Mouse (Mus musculus) heart, postnatal 25 days (tissue): Measurements from ENCODE around the gene Olfr837. TPM values are rescaled to one million over a fixed set of nuclear protein-coding genes. Genes with fewer than 3 reads are reported as not detected.
"Not testable (repeated sequence)": the region's sequence is repeated elsewhere in the genome, so short reads cannot be mapped to it uniquely, and the experiment has no call there.

Experiments used
- DNase-seq: peaks from one replicate; pipeline ENCODE4 v3.0.0; 2022; ENCODE audit warnings: low spot score
- intact Hi-C: fragments of 180-260 bp; cut with DNase I; formaldehyde crosslinking; loops from one replicate; pipeline ENCODE4 v1.15.1; 2025
- total RNA-seq, 2 experiments: library from RNA; stranded (reverse); gene quantifications; 2 replicates each; pipeline ENCODE4 v1.2.3; 2021

The Olfr837 gene
- not detected for total RNA-seq

DNA sequence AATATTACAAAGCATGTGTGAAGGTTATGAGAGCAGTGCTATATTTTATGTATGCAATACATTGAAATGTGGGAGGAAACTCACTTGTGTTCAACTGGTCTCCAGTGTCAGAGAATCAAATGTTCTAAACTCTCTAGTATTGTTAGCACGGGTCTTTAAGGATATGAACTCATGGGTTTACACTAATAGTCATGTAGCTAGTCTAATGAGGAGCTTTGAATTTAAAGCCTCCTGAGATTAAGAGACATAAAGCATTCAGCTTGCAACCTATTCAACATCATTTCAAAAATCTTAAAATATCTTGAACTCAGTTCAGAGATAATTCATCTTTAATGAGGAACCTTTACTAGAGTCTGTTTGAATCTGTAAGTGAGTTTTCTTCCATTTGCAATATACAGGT lies at the start of gene Olfr837:
Gene Olfr837 (plus strand): TSS at position 301 of the 400 bp plus-strand sequence.
- DNase-seq: no peak
- intact Hi-C loops: no loop called here

DNA sequence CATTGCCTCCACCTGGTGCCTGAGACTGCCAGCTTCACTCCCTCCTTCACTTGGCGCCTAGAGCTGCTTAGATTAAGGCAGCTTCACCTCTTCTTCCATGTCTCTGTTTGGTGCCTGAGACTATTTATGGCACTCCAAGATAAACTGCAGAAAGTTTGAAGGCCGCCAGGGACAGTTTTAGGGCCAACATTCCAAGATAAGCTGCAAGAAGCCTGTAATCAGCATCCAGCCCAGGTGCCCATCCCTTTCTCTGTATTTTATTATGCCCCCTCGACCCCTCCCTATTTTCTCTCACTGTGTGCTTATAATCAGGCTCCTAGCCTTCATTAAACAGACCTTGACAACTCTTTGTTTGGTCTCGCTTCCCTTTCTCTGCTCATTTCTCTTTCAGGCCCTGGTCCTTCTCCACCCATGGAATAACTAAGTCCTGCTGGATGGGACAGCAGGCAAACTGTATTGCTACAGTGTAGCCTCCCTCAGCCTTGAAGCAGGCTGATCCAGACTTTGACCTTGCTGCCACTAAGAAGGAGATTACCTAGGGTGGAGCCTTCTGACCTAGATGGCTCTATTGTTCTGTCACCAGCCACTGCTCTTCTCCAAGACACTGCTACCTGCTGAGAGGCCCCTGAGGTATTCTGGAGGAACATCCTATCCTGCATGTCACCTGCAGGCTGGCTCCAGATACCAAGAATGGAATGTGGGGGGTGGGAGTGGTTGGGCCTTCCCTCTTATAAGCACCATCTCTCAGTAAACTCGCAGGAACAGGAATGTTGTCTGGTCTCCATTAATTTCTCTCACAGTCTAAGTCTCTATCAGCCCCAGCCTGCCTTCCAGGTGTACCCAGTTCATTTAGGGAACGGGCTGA lies 43.0 kb upstream of the Olfr837 start:
- intact Hi-C loops: not testable (repeated sequence)

DNA sequence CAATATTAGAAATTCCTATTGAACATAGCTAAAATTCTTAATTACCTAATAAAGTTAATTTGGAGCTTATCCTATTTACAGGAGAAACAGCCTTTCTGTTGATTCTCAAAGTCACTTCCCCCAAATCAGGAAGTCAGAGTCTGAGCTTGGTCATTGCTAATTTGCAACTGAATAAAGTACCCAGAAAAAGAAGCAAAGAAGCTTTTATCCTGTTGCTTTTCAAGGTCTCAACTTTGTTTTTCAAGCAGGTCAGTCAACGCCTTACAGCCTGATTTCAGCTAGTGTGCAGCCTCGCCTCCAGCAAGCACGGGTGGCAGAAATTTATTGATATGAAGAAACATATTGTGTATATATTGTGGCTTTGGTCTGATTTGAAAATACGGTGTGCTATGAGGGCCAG lies 38.8 kb upstream of the Olfr837 start:
- no peak for DNase-seq
- intact Hi-C loops: no loop called here

More for the DNA sequence above, 43.0 kb upstream of the Olfr837 start:
- DNase-seq: not testable (repeated sequence)

DNA sequence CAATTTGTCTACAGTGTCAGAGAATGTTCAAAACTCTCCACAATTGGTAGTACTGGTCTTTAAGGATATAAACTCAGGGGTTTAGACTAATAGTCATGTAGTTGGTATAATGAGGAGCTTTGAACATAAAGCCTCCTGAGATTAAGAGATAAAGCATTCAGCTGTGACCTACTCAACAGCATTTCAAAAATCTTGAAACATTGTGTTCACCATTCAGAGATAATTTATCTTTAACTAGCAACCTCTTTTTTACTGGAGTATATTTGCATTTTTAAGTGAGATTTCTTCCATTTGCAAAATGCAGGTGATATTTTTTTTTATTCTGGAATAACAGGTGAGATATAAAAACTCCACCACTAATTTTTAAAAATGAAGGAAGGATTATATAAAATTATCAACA lies 16.0 kb upstream of the Olfr837 start, which contains the start of gene Olfr836:
Gene Olfr836 (plus strand): TSS at position 301 of the 400 bp plus-strand sequence.
- DNase-seq: no peak
- intact Hi-C loops: no loop called here

DNA sequence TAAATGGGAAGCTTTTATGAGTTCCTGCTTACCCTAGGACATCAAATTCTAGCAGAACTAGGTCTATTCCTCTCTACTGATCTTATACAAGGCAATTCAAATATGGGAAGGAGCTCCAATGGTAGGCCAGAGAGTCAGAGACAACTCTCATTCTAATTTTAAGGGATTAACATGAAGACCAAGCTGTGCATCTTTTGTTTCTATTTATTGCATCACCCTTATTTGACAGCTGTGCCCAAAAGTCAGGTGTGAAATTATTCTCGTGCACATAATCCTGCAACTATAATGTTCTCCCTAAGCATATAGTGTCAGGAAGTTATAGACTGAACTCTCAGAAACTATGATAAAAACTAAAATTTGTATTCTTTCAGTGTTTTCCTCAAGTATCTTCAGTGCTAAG lies 41.1 kb downstream of the Olfr837 start, which contains the start of gene Olfr839-ps1:
Gene Olfr839-ps1 (minus strand): TSS at position 101 of the 400 bp plus-strand sequence.
- intact Hi-C loops: no loop called here
- DNase-seq: no peak

Other genes with a start within 250 kb of the Olfr837 start
- gene Olfr832, start 199.2 kb upstream of the Olfr837 start, total RNA-seq: not detected
- gene Olfr834, start 148.3 kb upstream of the Olfr837 start, total RNA-seq: not detected
- gene Olfr835, start 103.6 kb upstream of the Olfr837 start, total RNA-seq: not detected
- gene Olfr836, start 15.9 kb upstream of the Olfr837 start, total RNA-seq: not detected
- gene Olfr839-ps1, start 41.0 kb downstream of the Olfr837 start, total RNA-seq: not detected
- gene Olfr843, start 115.7 kb downstream of the Olfr837 start, total RNA-seq: not detected
- gene Olfr844, start 180.0 kb downstream of the Olfr837 start, total RNA-seq: not detected
- not detected for gene Olfr845, start 200.1 kb downstream of the Olfr837 start, total RNA-seq
- gene Olfr846, start 227.7 kb downstream of the Olfr837 start, total RNA-seq: not detected
- not detected for gene Olfr847, start 242.4 kb downstream of the Olfr837 start, total RNA-seq